Mouse (Mus musculus): ENCODE results near the gene Ranbp2. TPM values are rescaled to one million over a fixed set of nuclear protein-coding genes. Genes with fewer than 3 reads are reported as not detected.

Gene Ranbp2
- total and polyA plus RNA-seq, 2 experiments from 2014 or later, result 12.5 to 40.0 TPM

DNA sequence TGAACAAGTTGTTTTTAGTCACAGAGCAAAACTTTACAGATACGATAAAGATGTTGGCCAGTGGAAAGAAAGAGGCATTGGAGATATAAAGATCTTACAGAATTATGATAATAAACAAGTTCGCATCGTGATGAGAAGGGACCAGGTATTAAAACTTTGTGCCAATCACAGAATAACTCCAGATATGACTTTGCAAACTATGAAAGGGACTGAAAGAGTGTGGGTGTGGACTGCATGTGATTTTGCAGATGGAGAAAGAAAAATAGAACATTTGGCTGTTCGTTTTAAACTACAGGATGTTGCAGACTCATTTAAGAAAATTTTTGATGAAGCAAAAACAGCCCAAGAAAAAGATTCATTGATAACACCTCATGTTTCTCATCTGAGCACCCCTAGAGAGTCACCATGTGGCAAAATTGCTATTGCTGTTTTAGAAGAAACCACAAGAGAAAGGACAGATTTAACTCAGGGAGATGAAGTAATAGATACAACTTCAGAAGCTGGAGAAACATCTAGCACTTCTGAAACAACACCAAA is 33.3 kb downstream of the Ranbp2 start:
- Histone ChIP-seq H3K4me3 (ENCODE audit: low read depth, low read length) (no peak overlapping the region), H3K4me1 (ENCODE audit: insufficient read depth, low read length) (no peaks in the 10 kb centered on the region), H3K36me3 (ENCODE audit: insufficient read depth, low read length) (peaks cover 43% of the 10 kb centered on the region), H3K4me2 (ENCODE audit: low read depth, low read length, poor library complexity, severe bottlenecking) (no peak overlapping the region), H3K9ac (replicated peaks; ENCODE audit: low read length, poor library complexity, severe bottlenecking) (no peak overlapping the region), H3K27me3 (ENCODE audit: insufficient read depth, low read length) (no peaks in the 10 kb centered on the region), H3K27ac (ENCODE audit: low read depth, low read length) (no peak overlapping the region), H3K9me3 (ENCODE audit: low read length) (no peaks in the 10 kb centered on the region)
- ATAC-seq (ENCODE audit: low FRiP score) (no peak), DNase-seq (ENCODE audit: low spot score) (no peak)
- TF ChIP-seq CTCF (IDR thresholded peaks at IDR 0.05), result no peak
- 99% methylated on average over 4 of the region's 4 CpGs for WGBS

DNA sequence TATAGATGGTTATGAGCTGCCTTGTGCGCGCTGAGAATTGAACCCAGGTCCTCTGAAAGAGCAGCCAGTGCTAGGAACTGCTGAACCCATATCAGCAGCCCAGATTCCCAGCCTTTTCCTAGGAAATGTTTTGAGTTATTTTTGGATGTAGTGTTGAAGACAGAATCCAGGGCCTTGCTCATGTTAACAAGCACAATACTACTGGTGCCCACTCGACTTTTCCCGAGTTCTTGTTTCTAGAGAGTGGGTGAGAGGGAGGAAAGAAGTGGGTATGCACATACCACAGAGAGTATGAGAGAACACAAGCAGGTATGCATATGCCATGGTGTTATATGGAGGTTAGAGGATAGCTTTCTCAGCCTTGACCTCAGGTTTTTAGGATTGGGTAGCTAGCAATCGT is 44.3 kb downstream of the Ranbp2 start:
- 96% methylated on average over 5 of the region's 5 CpGs for WGBS
- no peaks in the 10 kb centered on the region for H3K4me1 ChIP-seq (ENCODE audit: insufficient read depth, low read length)
- ATAC-seq (ENCODE audit: low FRiP score), result no peak
- no peak overlapping the region for H3K4me2 ChIP-seq (ENCODE audit: low read depth, low read length, poor library complexity, severe bottlenecking)
- peaks cover 27% of the 10 kb centered on the region; the same call in 1 of the 2 replicates for H3K36me3 ChIP-seq (ENCODE audit: insufficient read depth, low read length)
- H3K9ac ChIP-seq (replicated peaks; ENCODE audit: low read length, poor library complexity, severe bottlenecking), result no peak overlapping the region
- no peak overlapping the region for H3K27ac ChIP-seq (ENCODE audit: low read depth, low read length)
- no peak for DNase-seq (ENCODE audit: low spot score)
- no peaks in the 10 kb centered on the region for H3K27me3 ChIP-seq (ENCODE audit: insufficient read depth, low read length)
- no peak overlapping the region for H3K4me3 ChIP-seq (ENCODE audit: low read depth, low read length)
- no peak for TF ChIP-seq CTCF (IDR thresholded peaks at IDR 0.05)
- H3K9me3 ChIP-seq (ENCODE audit: low read length), result no peaks in the 10 kb centered on the region

DNA sequence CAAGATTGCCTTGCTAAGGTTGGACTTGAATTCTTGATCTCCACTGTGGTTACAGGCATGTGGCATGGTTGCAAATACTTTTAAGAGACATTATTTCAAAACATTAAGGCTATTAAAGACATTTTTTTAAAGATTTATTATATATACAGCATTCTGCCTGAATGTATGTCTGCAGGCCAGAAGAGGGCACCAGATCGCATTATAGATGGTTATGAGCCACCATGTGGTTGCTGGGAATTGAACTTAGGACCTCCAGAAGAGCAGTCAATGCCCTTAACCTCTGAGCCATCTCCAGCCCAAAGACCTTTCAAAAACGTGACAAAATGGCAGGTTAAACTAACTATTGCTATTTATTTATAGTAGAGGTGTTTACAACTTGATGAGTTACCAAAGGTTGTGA is 48.9 kb downstream of the Ranbp2 start:
- no peak overlapping the region for H3K4me3 ChIP-seq (ENCODE audit: low read depth, low read length)
- H3K4me1 ChIP-seq (ENCODE audit: insufficient read depth, low read length), result no peaks in the 10 kb centered on the region
- no peak overlapping the region for H3K4me2 ChIP-seq (ENCODE audit: low read depth, low read length, poor library complexity, severe bottlenecking)
- H3K27me3 ChIP-seq (ENCODE audit: insufficient read depth, low read length), result no peaks in the 10 kb centered on the region
- ATAC-seq (ENCODE audit: low FRiP score) (no peak), DNase-seq (ENCODE audit: low spot score) (no peak)
- no peak overlapping the region for H3K27ac ChIP-seq (ENCODE audit: low read depth, low read length)
- no peaks in the 10 kb centered on the region for H3K9me3 ChIP-seq (ENCODE audit: low read length)
- H3K9ac ChIP-seq (replicated peaks; ENCODE audit: low read length, poor library complexity, severe bottlenecking), result no peak overlapping the region
- H3K36me3 ChIP-seq (ENCODE audit: insufficient read depth, low read length), result peaks cover 24% of the 10 kb centered on the region; the same call in 1 of the 2 replicates
- WGBS, result 92% methylated on average over 2 of the region's 2 CpGs
- TF ChIP-seq CTCF (IDR thresholded peaks at IDR 0.05), result peak; percentile 49

DNA sequence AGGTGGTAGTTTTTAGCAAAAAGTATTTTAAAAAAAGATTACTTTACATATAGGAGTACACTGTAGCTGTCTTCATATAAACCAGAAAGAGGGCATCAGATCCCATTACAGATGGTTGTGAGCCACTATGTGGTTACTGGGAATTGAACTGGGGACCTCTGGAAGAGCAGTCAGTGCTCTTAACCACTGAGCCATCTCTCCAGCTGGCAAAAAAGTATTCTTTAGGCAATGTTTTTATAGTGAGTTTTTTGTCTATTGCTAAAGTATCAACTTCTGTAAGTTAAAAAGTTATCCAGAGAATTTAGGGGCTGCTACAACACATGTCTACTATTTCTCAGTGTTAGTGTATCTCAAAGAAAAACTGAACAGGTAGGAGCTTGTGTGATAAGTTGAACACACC is 50.0 kb downstream of the Ranbp2 start:
- no peak overlapping the region for H3K9ac ChIP-seq (replicated peaks; ENCODE audit: low read length, poor library complexity, severe bottlenecking)

DNA sequence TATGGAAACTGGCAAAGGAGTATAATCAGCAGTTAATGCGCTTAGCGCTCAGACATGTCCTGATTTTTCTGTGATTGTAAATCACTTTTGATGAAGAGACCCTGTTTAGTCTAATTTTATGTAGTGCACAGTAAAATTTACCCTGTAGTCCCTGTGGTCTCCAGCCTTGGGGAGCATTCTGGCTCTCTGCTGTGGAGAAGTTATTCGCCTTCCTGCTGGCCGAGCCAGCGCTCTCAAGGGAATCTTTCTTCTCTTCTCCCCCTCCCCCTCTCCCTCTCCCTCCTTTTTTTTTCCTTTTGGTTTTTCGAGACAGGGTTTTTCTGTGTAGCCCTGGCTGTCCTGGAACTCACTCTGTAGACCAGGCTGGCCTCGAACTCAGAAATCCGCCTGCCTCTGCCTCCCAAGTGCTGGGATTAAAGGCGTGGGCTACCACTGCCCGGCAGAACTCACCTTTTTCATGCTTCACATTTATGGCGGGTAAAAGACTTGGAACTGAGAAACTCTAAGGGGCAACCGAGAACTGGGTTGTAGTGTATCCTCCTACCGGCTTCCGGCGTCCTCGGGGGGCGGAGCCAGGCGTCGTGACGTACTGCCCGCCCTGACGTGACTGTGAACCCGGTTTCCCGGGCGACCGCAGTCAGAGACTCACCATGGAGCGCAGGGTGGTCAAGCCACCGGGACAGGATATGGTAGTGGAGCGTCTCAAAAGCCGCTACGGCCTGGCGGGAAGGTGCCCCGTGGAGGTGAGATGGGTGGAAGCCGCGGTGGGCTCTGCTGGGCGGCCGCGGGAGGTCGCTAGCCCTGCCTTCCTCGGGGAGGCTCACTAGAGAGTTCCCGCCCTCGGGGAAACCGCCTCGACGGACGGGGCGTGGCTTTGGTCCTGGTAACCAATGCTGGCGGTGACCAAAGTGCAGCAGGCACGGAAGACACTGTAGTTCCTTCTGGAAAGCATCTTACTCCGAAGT is 50.9 kb downstream of the Ranbp2 start, which contains the start of gene Ccdc138:
Ccdc138 (plus strand) TSS at position 629 of the 965 bp plus-strand sequence.
- H3K27me3 ChIP-seq (ENCODE audit: insufficient read depth, low read length), result no peaks in the 10 kb centered on the region
- no peaks in the 10 kb centered on the region for H3K4me1 ChIP-seq (ENCODE audit: insufficient read depth, low read length)
- peaks cover 10% of the 10 kb centered on the region; the same call in 1 of the 2 replicates for H3K36me3 ChIP-seq (ENCODE audit: insufficient read depth, low read length)
- 1% methylated on average over 50 of the region's 50 CpGs for WGBS
- H3K9me3 ChIP-seq (ENCODE audit: low read length), result no peaks in the 10 kb centered on the region
- DNase-seq (ENCODE audit: low spot score) (peak; percentile 89), ATAC-seq (ENCODE audit: low FRiP score) (peak; percentile 99)
- H3K4me2 ChIP-seq (ENCODE audit: low read depth, low read length, poor library complexity, severe bottlenecking), result peak within 1 kb of the TSS; percentile 68
- H3K4me3 ChIP-seq (ENCODE audit: low read depth, low read length), result peak within 1 kb of the TSS; percentile 73
- peak; percentile 61 for TF ChIP-seq CTCF (IDR thresholded peaks at IDR 0.05)
- H3K27ac ChIP-seq (ENCODE audit: low read depth, low read length), result peak within 1 kb of the TSS; percentile 69
- H3K9ac ChIP-seq (replicated peaks; ENCODE audit: low read length, poor library complexity, severe bottlenecking), result peak within 1 kb of the TSS; percentile 61

More for the DNA sequence above, 50.0 kb downstream of the Ranbp2 start:
- no peak for DNase-seq (ENCODE audit: low spot score)
- ATAC-seq (ENCODE audit: low FRiP score), result no peak
- H3K4me1 ChIP-seq (ENCODE audit: insufficient read depth, low read length), result no peaks in the 10 kb centered on the region
- no peak overlapping the region for H3K4me2 ChIP-seq (ENCODE audit: low read depth, low read length, poor library complexity, severe bottlenecking)
- no peaks in the 10 kb centered on the region for H3K9me3 ChIP-seq (ENCODE audit: low read length)
- no peak for TF ChIP-seq CTCF (IDR thresholded peaks at IDR 0.05)
- no peaks in the 10 kb centered on the region for H3K27me3 ChIP-seq (ENCODE audit: insufficient read depth, low read length)
- no peak overlapping the region for H3K27ac ChIP-seq (ENCODE audit: low read depth, low read length)
- H3K4me3 ChIP-seq (ENCODE audit: low read depth, low read length), result no peak overlapping the region
- peaks cover 14% of the 10 kb centered on the region; the same call in 1 of the 2 replicates for H3K36me3 ChIP-seq (ENCODE audit: insufficient read depth, low read length)

DNA sequence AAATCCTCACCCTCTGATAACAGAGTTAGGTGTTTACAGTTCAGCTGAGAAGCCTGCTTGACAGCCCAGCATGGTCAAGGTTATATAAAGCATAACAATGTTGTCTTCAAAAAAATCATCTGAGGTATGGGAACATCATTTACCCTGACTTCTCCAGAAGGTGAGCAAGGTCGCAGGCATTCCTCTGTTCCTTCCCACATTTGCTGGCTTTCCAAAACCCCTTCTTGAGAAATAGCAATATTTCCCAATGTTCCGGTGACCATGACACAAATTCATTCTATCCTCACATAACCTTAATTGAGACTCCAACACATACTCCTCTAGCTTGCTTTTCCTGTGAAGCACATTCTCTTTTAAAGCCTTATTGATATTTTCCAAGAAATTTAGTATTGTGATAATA is 51.8 kb downstream of the Ranbp2 start:
- Histone ChIP-seq H3K4me2 (ENCODE audit: low read depth, low read length, poor library complexity, severe bottlenecking) (peak overlapping the region; percentile 68), H3K9me3 (ENCODE audit: low read length) (no peaks in the 10 kb centered on the region), H3K4me3 (ENCODE audit: low read depth, low read length) (peak overlapping the region; percentile 73), H3K27ac (ENCODE audit: low read depth, low read length) (no peak overlapping the region), H3K36me3 (ENCODE audit: insufficient read depth, low read length) (peaks cover 2% of the 10 kb centered on the region; the same call in 1 of the 2 replicates), H3K27me3 (ENCODE audit: insufficient read depth, low read length) (no peaks in the 10 kb centered on the region), H3K9ac (replicated peaks; ENCODE audit: low read length, poor library complexity, severe bottlenecking) (no peak overlapping the region), H3K4me1 (ENCODE audit: insufficient read depth, low read length) (no peaks in the 10 kb centered on the region)
- no peak for TF ChIP-seq CTCF (IDR thresholded peaks at IDR 0.05)
- 62% methylated on average over 2 of the region's 2 CpGs for WGBS
- DNase-seq (ENCODE audit: low spot score) (no peak), ATAC-seq (ENCODE audit: low FRiP score) (no peak)
